Comparison of ENCODE assay signal across 8 mouse cellular contexts in the genomic region with DNA sequence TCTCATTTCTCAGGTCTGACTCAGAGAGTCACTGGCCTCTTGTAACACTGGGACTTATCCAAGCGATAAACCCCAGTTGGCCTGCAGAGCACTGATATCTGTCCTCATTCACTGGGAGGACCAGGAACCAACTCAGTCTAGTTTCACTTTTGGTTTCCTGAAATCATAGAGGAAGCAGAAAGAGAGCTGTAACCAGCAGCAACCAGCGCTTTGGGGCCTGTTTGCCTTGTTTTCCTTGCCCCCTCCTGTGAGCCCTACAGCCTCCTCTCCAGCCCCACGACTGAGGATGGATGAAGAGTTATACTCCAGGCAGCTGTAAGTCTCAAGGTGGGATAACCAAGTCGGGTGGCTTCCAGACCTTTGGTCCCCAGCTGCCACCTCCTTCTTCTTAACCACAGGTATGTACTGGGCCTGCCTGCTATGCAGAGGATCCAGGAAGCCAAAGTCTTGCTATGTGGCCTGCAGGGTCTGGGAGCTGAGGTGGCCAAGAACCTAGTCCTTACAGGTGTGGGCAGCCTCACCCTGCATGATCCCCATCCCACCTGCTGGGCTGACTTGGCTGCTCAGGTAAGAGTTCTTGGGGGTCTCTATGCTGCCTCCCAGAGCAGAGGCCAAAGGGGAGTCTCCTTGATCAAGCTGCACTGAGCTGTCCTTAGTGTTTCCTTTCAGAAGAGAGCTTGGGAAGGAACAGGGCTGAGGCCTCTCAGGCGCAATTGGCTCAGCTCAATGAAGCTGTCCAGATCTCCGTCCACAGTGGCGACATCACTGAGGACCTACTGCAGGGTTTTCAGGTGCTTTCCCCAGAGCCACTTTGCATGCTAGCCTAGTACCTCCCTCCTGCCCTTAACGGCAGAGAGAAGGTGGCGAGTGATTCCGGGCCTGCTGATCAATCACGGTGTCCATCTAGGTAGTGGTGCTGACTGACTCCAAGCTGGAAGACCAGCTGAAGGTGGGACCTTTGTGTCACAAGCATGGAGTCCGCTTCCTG. TPM values are rescaled to one million over a fixed set of nuclear protein-coding genes. Genes with fewer than 3 reads are reported as not detected.
DNase-seq lines count a peak whose midpoint lies in the region; ATAC-seq and TF ChIP-seq lines count a peak whose summit lies in the region.

A gene (plus strand): TSS at position 107 of the 988 bp plus-strand sequence.

- peak; percentile 80 to 81 for ATAC-seq in hematopoietic stem cell, adult 5-6 weeks (replicated peaks in 1 of 2; ENCODE audit: insufficient read depth in 1 of 2, low FRiP score in 2 of 2, low TSS enrichment in 1 of 2, low read depth in 1 of 2, poor library complexity in 2 of 2, severe bottlenecking in 2 of 2)
- peak; percentile 84 for ATAC-seq in liver, embryonic 11.5 days (replicated peaks; ENCODE audit: low FRiP score)

- H3K27ac ChIP-seq in cortical plate, adult 2 months (ENCODE audit: insufficient read depth, low read length): no peak within 1 kb of the TSS; the same call in 1 of the 2 replicates
- peak within 1 kb of the TSS; percentile 95 for H3K27ac ChIP-seq in liver, embryonic 11.5 days (ENCODE audit: low read depth, low read length)

- H3K4me1 ChIP-seq in cortical plate, adult 2 months (ENCODE audit: control insufficient read depth, insufficient read depth, low read length): no peaks in the 10 kb centered on the region
- peaks cover 64% of the 10 kb centered on the region for H3K4me1 ChIP-seq in liver, embryonic 11.5 days (replicated peaks; ENCODE audit: control insufficient read depth, insufficient read depth, low read length)

- peaks cover 12% of the 10 kb centered on the region for H3K36me3 ChIP-seq in liver, embryonic 11.5 days (ENCODE audit: control insufficient read depth, insufficient read depth, low read length)

- DNase-seq in urinary bladder, adult 2 months (ENCODE audit: low spot score): no peak
- DNase-seq in urinary bladder, postnatal 10 days (ENCODE audit: low spot score): no peak
- DNase-seq in liver, embryonic 11.5 days (ENCODE audit: low spot score): peak; percentile 55
- DNase-seq in spleen, postnatal 10 days (ENCODE audit: low spot score in 2 of 2): peak; percentile 65 to 73
- no peak for DNase-seq in left cerebral cortex, adult 9 months (ENCODE audit: low spot score in 2 of 2)
- DNase-seq in cerebellum, postnatal 10 days: no peak

- WGBS in liver, embryonic 11.5 days: 53% methylated on average over 12 of the region's 12 CpGs

- no peak within 1 kb of the TSS; the same call in 1 of the 2 replicates for H3K4me3 ChIP-seq in cortical plate, adult 2 months (ENCODE audit: insufficient read depth, low read length)
- H3K4me3 ChIP-seq in liver, embryonic 11.5 days (ENCODE audit: low read depth, low read length): peak within 1 kb of the TSS; percentile 60

- H3K4me2 ChIP-seq in liver, embryonic 11.5 days: peak within 1 kb of the TSS; percentile 96

- no peak for TF ChIP-seq CTCF in cortical plate, adult 2 months (IDR thresholded peaks at IDR 0.05; ENCODE audit: extremely low read depth, insufficient read depth, low read length)

- H3K9me3 ChIP-seq in liver, embryonic 11.5 days (ENCODE audit: control insufficient read depth, low read length): no peaks in the 10 kb centered on the region

- TF ChIP-seq POLR2A in cortical plate, adult 2 months (IDR thresholded peaks at IDR 0.05; ENCODE audit: extremely low read depth, insufficient read depth, low read length): no peak

- peak within 1 kb of the TSS; percentile 77 for H3K9ac ChIP-seq in liver, embryonic 11.5 days (ENCODE audit: low read depth, low read length)

- no peaks in the 10 kb centered on the region for H3K27me3 ChIP-seq in liver, embryonic 11.5 days (replicated peaks; ENCODE audit: control insufficient read depth, insufficient read depth, low read length)

RNA-seq across cellular contexts. Expression of the gene that starts here (rescaled TPM):
- 62.1 and 75.1 TPM in 2 replicates for polyA plus RNA-seq in urinary bladder, adult 2 months (2012; rRNA removed)
- 13.5 and 14.9 TPM in 2 replicates for polyA plus RNA-seq in cortical plate, adult 2 months (2012; rRNA removed)
- total RNA-seq in hematopoietic stem cell, adult 5-6 weeks (2017): 103 and 121 TPM in 2 replicates
- 44.3 and 47.4 TPM in 2 replicates for polyA plus RNA-seq in liver, embryonic 11.5 days (2014; fragmentation: Nextera tagmentation; extraction: Ambion mirVana)

Comparison
In these comparisons a context has a peak if more than half of its experiments do, and no peak if none do; other contexts are left out.
1. DNase-seq: peak in liver, embryonic 11.5 days (single experiment) and spleen, postnatal 10 days (2 of 2); none in urinary bladder, adult 2 months (single experiment), urinary bladder, postnatal 10 days (single experiment), left cerebral cortex, adult 9 months (0 of 2) and cerebellum, postnatal 10 days (0 of 2).